Mouse (Mus musculus) megakaryocyte, embryonic 14.5 days (primary cell): ENCODE results near the gene Sept9.

Experiments
- FLI1 ChIP-seq: IDR thresholded peaks from 2 replicates; pipeline ENCODE4 v1.6.1; 2012; ENCODE audit warnings: low read length, inconsistent platforms, mixed read lengths
- GATA1 ChIP-seq: IDR thresholded peaks from 3 replicates; pipeline ENCODE4 v1.6.1; 2012; ENCODE audit warnings: mixed read lengths, low read length, inconsistent platforms, borderline replicate concordance

- TF ChIP-seq GATA1, result no peak
- TF ChIP-seq FLI1, result no peak
Measured at GRCm38 (mm10) chr11:117300809-117301208, 101.3 kb downstream of the Sept9 start.
